Comparison of ENCODE assay signal across 13 mouse cellular contexts in the genomic region with DNA sequence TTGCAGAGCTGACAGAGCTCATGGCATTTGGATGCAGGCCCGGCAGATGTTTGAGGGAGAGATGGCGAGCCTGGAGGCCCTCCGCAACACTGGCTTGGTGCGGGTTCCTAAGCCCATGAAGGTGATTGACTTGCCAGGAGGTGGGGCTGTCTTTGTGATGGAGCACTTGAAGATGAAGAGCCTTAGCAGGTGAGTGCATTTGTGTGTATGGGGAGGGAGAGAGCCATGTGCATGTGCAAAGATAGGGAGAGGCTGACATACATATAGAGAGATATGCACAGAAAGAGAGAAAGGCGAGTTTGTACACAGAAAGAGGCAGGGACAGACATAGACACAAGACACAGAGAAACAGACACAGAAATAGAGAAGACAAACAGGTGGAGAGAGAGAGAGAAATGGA.
"Had no signal": no experiment of that assay in that cellular context is flagged by ENCODE, and none has a peak within 500 bp of the region (broad histone marks: within the 10 kb centered on the region; RNA-seq: fewer than 3 reads in every experiment).

No protein-coding gene starts in this region.

- H3K36me3 ChIP-seq: limb, embryonic 10.5 days; midbrain, embryonic 10.5 days; neural tube, embryonic 12.5 days had no signal

- H3K27me3 ChIP-seq: neural tube, embryonic 12.5 days had no signal

- H3K4me3 ChIP-seq: limb, embryonic 10.5 days; midbrain, embryonic 10.5 days; myocyte; neural tube, embryonic 12.5 days had no signal

- H3K4me2 ChIP-seq: lung, embryonic 14.5 days; neural tube, embryonic 12.5 days had no signal

- DNase-seq: kidney, adult 11 months; kidney, postnatal 25 days; layer of hippocampus, adult 9-11 months; lung, embryonic 14.5 days; lung, postnatal 10 days; lung, postnatal 4 days; midbrain, embryonic 14.5 days; thymus, postnatal 4 days had no signal

- H3K9ac ChIP-seq: lung, embryonic 14.5 days; neural tube, embryonic 12.5 days had no signal

- H3K9me3 ChIP-seq: limb, embryonic 10.5 days; midbrain, embryonic 10.5 days; neural tube, embryonic 12.5 days had no signal

- H3K27ac ChIP-seq: limb, embryonic 10.5 days; midbrain, embryonic 10.5 days; neural tube, embryonic 12.5 days; stomach, postnatal 0 days had no signal
